Mouse (Mus musculus) mammary gland, adult 2 months (tissue): ENCODE data around the gene Gm7971. TPM values are rescaled to one million over a fixed set of nuclear protein-coding genes. Genes with fewer than 3 reads are reported as not detected.

Experiments
- polyA plus RNA-seq: library from polyadenylated mRNA; depleted of rRNA; stranded (reverse); fragments of >200 nt; gene quantifications from 2 replicates; pipeline ENCODE4 v1.2.3, GENCODE M21; 2012; ENCODE audit warnings: low replicate concordance; rRNA removed

Gm7971 gene
- polyA plus RNA-seq: not detected in 2 replicates

GRCm38 (mm10) chr5:95594775-95595174 lies at the start of gene Gm7971:
Gm7971 (minus strand) TSS chr5:95594875.

Other genes with a start within 250 kb of the Gm7971 start
- not detected in 2 replicates for gene D5Ertd577e, start 138.1 kb downstream of the Gm7971 start, polyA plus RNA-seq
- gene Gm3286, start 84.1 kb downstream of the Gm7971 start, polyA plus RNA-seq: not detected in 2 replicates
- not detected in 2 replicates for gene Gm7978, start 141.3 kb upstream of the Gm7971 start, polyA plus RNA-seq
- gene Gm7982, start 147.1 kb upstream of the Gm7971 start, polyA plus RNA-seq: not detected in 2 replicates
- not detected in 2 replicates for gene E330014E10Rik, start 181.1 kb upstream of the Gm7971 start, polyA plus RNA-seq